Mouse (Mus musculus) layer of hippocampus, adult 18-20 months (tissue): ENCODE results near the gene Mrnip. TPM values are rescaled to one million over a fixed set of nuclear protein-coding genes. Genes with fewer than 3 reads are reported as not detected.

Source experiments
- DNase-seq, 2 experiments: peaks; one replicate each; pipeline ENCODE4 v3.0.0; 2022; ENCODE audit warnings: low spot score in 2 of 2
- total RNA-seq, 2 experiments: library from RNA; stranded (reverse); gene quantifications; 2 replicates each; pipeline ENCODE4 v1.2.3; 2021

Gene Mrnip
- total RNA-seq, 2 experiments from 2014 or later, result 14.1 to 15.7 TPM

- DNase-seq, result no peak
Measured at GRCm38 (mm10) chr11:50158346-50158745, 15.9 kb upstream of the Mrnip start.

DNA sequence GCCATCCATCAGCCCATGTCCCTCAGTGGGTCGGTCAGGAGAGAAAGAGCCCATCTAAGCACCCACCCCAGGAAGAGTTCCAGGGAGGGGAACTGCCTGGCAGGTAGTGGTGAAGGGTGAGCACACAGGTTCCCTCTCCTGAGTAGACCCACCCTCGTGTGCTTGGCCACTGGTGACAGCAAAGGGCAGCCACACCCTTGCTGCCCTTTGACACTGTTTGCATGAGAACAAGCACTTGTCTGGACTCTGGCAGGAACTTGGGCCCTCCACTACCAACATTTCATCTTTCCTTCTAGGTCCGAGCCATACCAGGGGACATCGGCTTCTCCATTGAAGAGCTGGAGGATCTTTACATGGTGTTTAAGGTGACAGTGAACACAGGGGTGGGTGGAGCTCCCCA lies 14.9 kb upstream of the Mrnip start:
- DNase-seq, result no peak

GRCm38 (mm10) chr11:50161578-50162304 lies 12.5 kb upstream of the Mrnip start:
- peak in 1 of 2 experiments; percentile 50 for DNase-seq

DNA sequence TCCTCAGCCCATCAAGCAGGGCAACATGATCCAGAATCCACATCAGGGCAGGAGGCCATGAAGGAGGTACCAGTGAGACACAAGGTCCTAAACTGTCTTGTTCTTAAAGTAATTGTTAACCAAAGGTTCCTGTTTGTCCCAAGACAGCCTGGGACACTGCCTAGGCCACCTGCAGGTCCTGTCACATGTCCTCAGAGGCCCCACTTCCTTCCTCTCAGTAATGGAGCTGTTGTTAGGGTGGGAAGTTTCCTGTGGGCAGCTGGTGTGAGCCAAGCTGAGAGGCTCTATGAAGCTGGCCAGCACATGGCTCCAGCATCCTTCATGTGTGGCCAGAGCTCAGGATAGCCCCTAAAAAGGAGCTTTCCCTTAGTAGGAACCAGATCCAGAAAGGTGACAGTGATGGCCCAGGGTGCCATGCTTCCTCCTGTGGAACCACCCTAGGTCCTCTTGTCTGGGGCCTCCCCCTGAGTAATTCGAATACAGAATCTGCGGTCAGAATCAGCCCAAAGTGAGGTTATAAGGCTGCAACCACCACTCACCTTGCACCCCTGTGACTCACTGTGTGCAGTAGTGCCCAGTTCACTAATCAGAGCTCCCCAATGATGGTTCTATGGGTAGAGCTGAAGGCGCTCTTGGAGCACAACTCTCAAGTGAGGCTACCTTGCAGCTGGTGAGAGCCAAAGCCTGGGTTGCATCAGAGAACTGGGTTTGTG lies 11.8 kb upstream of the Mrnip start:
- no peak for DNase-seq

- no peak for DNase-seq
Measured at GRCm38 (mm10) chr11:50168352-50168751, 5.9 kb upstream of the Mrnip start.

DNA sequence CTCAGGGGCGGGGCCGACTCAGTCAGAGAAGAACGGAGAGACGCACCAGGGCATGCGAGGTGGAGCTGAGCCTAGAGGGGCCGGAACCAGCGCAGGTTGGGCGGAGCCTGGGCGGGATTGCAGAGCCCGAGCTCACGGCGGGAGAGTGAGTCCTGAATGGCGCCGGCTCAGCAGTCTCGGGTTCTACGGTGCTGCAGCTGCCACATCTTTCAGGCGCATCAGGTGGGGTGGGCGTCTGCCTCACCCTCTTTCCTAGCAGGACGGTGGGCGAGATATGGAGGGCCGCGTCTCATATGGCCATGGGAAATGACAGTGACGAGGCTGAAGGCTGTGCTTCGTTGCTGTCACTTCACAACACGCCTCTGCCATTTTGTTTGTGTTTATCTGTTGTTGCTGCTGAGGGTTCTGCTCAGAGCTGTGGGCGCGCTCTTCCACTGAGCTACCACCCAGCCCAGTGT lies 515 bp downstream of the Mrnip start:
- DNase-seq, result peak; percentile 97 to 98

- DNase-seq, result no peak
Measured at GRCm38 (mm10) chr11:50176351-50176750, 2.1 kb downstream of the Mrnip start.

DNA sequence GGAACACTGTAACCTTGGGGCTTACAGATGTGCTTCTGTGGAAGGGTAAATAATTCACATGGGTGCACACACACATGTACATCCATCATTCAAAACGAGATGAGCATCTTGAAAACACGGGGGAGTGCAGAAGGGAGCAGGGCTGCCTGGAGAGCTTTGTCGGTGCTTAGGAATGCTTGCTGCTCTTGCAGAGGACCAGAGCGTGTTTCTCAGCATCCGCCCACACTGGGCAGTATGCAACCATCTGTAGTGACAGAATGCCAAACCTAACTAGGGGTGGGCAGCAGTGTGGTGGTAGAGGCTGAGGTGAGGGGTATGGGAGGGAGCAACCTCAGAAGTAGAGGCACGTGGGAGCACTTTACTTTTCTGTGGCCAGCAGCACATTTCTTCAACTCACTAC lies 2.9 kb downstream of the Mrnip start:
- DNase-seq, result peak in 1 of 2 experiments; percentile 25

DNA sequence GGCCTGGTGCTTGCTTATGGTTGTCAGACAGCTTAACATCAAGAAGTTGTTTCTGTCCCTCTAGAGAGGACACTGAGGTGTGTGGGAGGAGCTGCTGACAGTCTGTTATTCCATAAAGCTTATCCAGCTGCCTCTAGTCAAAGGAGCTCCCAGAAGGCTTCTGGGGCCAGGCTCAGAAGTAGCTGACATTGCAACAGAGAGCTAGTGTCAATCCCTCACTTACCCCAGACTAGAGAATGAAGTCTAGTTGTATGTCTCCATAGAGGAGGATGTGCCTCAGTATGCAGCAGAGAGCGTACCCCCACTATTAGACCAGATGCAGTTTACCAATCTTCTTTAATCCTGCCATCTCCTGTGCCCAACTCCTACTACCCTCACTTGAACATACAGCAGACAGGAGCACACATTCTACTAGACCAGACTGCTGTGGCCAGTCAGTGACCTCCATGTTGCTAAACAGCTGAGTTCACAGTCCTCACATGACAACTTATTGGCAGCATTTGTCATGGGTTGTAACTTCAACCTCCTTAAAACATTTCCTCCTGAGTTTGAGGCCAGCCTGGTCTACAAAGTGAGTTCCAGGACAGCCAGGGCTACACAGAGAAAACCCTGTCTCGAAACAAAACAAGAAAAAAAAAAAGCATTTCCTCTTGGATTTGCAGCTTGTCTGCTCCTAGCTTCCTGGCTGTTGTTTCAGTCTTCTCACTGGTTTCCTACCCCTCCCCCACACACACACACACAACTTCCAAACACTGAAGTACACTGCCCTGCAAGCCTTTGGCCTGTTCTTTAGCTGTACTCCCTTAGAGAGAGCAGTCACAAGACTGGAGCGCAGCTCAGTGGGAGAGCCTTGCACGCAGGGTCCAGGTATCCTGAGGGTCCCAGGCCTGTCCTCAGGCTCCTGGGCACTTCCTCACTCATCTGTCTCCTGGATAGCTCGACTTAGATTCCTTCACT lies 4.6 kb downstream of the Mrnip start:
- no peak for DNase-seq

DNA sequence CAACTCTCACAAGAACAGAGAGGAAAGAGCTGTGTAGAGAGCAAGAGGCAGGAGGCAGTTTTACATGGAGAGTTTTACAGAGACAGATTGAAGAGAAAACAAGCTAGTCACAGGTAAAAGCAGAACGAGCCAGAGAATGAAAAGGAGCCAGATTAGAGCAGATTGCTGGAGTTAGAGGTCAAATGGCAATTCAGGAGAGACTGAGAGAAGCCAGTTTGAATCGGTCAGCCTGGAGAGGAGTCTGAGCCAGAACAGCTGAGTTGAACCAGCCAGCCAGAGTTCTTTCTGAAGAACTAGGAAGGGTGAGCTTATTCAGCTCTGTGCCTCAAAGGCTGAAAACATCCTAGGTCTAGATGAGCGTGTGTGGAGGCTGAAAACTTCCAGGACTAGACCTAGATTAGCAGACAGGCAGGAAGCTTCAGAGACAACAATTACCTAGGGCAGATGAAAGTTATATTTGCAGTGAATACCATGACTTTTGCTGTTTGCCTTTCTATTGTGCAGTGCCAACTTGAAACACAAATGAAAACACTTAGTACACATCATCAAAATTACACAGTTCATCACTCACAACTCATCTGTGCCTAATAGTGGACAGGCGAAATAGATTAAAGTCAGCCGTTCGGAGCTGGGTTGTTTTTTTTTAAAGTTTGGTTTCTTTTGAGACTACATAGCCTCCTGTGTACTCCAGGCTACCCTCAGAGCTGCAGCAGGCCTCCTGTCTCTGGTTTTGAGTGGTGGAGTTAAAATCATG lies 6.4 kb downstream of the Mrnip start:
- DNase-seq, result no peak

DNA sequence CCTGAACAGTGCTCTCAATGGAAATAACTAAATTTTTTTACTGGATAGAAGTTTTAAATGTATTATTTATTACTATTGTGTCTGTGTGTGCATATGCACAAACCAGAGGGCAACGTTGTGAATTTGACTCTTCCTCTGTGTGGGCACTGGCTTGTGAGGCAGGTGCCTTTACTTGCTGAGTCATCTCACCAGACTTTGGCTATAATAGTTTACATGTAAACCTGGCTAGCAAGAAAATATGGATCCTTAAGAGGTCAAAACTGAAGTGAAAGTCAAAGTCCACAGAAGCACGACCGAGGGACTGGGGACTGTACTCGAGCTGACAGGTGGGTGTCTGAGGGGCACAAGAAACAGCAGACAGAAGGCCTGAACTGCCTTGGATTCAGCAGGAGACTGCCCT lies 8.5 kb downstream of the Mrnip start:
- DNase-seq, result no peak

GRCm38 (mm10) chr11:50184788-50185187 lies 10.5 kb downstream of the Mrnip start:
- no peak for DNase-seq

- DNase-seq, result no peak
Measured at GRCm38 (mm10) chr11:50188682-50189081, 14.4 kb downstream of the Mrnip start.

DNA sequence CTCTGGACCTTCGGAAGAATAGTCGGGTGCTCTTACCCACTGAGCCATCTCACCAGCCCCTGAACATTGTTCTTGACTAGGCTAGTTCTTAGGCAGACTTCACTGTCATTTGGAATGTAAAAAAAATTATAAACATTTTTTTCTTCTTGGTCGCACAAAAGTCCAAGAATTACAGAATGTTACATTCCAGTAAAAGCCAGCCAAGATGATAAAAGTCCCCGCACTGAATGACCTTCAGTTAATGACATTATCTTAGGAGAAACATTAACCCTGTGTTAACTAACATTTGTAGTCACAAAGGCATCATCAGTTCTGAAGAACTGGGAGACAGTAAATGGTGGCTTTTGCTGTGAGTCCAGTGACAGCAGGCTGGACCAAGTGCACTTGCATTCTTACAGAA lies 16.1 kb downstream of the Mrnip start:
- DNase-seq, result no peak

GRCm38 (mm10) chr11:50192278-50192677 lies 18.0 kb downstream of the Mrnip start:
- no peak for DNase-seq

DNA sequence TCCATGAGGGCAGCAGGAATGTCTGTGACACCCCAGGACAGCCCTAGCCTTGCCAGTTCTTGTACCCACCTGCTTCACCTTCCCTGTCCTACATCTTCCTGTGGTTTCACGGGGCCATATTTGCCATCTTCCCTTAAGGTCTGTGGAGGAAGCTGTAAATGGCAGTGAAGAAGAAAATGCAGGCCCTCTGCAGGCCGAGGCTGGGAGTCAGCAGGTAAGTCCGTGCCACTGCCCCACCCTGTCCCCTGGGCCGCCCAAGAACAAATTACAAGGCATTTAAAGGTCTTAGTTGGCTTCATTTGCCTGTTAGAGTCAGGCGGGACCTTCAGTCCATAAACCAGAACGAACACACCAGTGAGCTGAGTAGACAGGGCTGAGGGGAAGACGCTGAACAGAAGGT lies 19.8 kb downstream of the Mrnip start:
- DNase-seq, result no peak

DNA sequence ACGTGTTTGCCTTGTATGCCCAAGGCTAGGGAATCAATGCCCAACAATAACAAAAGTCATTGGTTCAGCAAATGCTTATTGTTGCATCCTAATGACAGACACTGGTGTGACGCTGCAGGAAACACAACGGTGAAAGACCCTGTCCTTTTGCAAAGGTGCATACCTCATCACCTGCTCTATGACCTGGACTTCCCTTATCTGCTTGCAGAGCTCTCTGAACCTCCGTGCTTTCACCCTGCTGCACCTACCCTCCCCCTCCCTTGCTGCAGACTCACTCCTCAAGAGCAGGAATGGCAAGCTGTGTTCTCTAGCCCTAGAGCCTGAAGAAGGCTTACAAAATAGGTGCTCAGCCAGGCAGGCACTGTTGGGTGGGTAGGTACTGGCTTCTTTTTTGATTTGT lies 20.5 kb downstream of the Mrnip start:
- no peak for DNase-seq

DNA sequence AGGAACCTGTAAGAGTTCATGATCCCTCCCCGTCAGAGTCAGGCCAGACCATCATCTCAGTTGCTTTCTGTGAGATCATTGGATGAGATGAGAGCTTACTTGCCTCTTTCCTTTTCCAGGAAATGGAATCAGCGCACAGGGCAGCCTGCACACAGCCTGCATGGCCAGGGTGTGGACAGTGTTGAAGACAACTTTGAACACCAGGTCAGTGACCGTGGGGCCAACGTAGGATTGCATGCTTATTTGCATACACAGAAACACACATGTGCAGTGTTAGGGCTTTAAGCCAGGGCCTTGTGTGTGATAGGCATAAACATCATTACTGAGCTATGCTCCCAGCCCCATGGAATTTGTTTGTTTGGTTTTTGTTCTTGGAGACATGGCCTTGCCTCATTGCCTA lies 23.3 kb downstream of the Mrnip start:
- no peak for DNase-seq

DNA sequence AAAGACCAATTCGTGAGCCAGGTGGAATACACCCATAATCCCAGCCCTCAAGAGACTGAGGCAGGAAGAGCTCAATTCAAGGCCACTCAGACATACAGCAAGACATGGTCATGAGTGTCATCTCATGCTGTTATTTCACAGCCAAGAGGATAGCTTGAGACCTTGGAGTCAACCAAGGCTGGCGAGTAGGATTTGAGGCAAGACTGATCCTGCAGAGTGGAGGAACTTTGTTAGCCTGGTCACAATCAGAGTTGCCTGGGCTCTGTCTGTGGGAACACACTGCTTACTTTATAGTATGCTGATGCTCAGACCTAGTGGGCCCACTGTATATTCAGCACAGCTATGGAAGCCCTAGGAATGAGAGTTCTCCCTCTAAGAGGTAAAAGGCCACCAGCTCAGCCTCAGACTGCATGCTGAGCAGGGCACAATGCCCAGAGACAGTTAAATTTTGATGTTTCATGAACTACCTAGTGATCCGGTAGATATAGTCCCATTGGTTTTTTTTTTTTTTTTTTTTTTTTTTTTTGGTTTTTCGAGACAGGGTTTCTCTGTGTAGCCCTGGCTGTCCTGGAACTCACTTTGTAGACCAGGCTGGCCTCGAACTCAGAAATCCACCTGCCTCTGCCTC lies 24.1 kb downstream of the Mrnip start:
- DNase-seq, result no peak

- DNase-seq, result no peak
Measured at GRCm38 (mm10) chr11:50198916-50199315, 24.7 kb downstream of the Mrnip start.
